8 mouse cellular contexts compared by ENCODE assay signal in the genomic region with DNA sequence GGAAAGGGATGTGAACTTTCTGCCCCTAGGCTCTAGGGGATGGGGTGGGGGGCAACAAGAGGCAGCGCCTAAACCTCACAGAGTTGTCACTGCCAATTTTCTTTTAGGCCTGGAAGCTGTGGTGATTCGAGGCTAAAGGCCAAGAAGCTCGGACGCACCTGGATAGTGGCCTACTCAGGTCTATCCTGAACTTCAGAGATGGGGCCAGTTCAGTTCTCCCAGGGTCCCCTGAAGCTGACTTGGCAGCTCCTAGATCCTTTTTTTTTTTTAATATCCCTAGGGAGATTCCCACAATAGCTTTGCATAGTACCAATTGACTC. TPM values are rescaled to one million over a fixed set of nuclear protein-coding genes. Genes with fewer than 3 reads are reported as not detected.
DNase-seq lines count a peak whose midpoint lies in the region; ATAC-seq and TF ChIP-seq lines count a peak whose summit lies in the region.

No protein-coding gene starts in this region.

- 17% methylated on average over 4 of the region's 4 CpGs for WGBS in neural tube, embryonic 11.5 days
- WGBS in limb, embryonic 14.5 days, result 16% methylated on average over 4 of the region's 4 CpGs
- 43% methylated on average over 4 of the region's 4 CpGs for WGBS in stomach, embryonic 14.5 days

- no peak for ATAC-seq in neural tube, embryonic 11.5 days (ENCODE audit: insufficient read depth, low FRiP score, low TSS enrichment)
- ATAC-seq in limb, embryonic 14.5 days (ENCODE audit: low FRiP score, low read depth), result no peak
- ATAC-seq in stomach, embryonic 14.5 days (ENCODE audit: insufficient number of reproducible peaks, insufficient read depth, low FRiP score, low read depth), result no peak

- no peak for TF ChIP-seq CTCF in gastrocnemius, adult 2 months (IDR thresholded peaks at IDR 0.05)

- H3K9me3 ChIP-seq in neural tube, embryonic 11.5 days (ENCODE audit: control insufficient read depth, low read length), result no peaks in the 10 kb centered on the region
- H3K9me3 ChIP-seq in limb, embryonic 14.5 days (ENCODE audit: control insufficient read depth, low read length), result no peaks in the 10 kb centered on the region
- H3K9me3 ChIP-seq in stomach, embryonic 14.5 days (ENCODE audit: control insufficient read depth, low read depth, low read length), result no peaks in the 10 kb centered on the region

- H3K36me3 ChIP-seq in neural tube, embryonic 11.5 days (ENCODE audit: control insufficient read depth, insufficient read depth, low read length), result no peaks in the 10 kb centered on the region
- H3K36me3 ChIP-seq in limb, embryonic 14.5 days (ENCODE audit: control insufficient read depth, insufficient read depth, low read length), result no peaks in the 10 kb centered on the region
- no peaks in the 10 kb centered on the region for H3K36me3 ChIP-seq in stomach, embryonic 14.5 days (ENCODE audit: control insufficient read depth, insufficient read depth, low read length)

- H3K27ac ChIP-seq in gastrocnemius, adult 2 months, result peak overlapping the region; percentile 81
- H3K27ac ChIP-seq in neural tube, embryonic 11.5 days (ENCODE audit: low read depth, low read length), result peak overlapping the region; percentile 91
- no peak overlapping the region for H3K27ac ChIP-seq in limb, embryonic 14.5 days (replicated peaks; ENCODE audit: low read depth, low read length)
- peak overlapping the region; percentile 77; the same call in 1 of the 2 replicates for H3K27ac ChIP-seq in stomach, embryonic 14.5 days (ENCODE audit: low read length)

- H3K27me3 ChIP-seq in neural tube, embryonic 11.5 days (ENCODE audit: control insufficient read depth, insufficient read depth, low read length), result peaks cover 57% of the 10 kb centered on the region
- peaks cover 92% of the 10 kb centered on the region for H3K27me3 ChIP-seq in limb, embryonic 14.5 days (ENCODE audit: control insufficient read depth, insufficient read depth, low read length)
- peaks cover 23% of the 10 kb centered on the region for H3K27me3 ChIP-seq in stomach, embryonic 14.5 days (ENCODE audit: control insufficient read depth, insufficient read depth, low read length)

- intact Hi-C loops in gastrocnemius, adult 2 months (cut with DNase I), result no loop called here

- H3K4me1 ChIP-seq in neural tube, embryonic 11.5 days (ENCODE audit: control insufficient read depth, insufficient read depth, low read length), result peaks cover 21% of the 10 kb centered on the region
- peaks cover 10% of the 10 kb centered on the region for H3K4me1 ChIP-seq in limb, embryonic 14.5 days (ENCODE audit: control insufficient read depth, insufficient read depth, low read length)
- peaks cover 18% of the 10 kb centered on the region for H3K4me1 ChIP-seq in stomach, embryonic 14.5 days (ENCODE audit: control insufficient read depth, insufficient read depth, low read length)

- H3K9ac ChIP-seq in neural tube, embryonic 11.5 days (ENCODE audit: low read length), result peak overlapping the region; percentile 88
- peak overlapping the region; percentile 64 for H3K9ac ChIP-seq in limb, embryonic 14.5 days (ENCODE audit: low read depth, low read length, severe bottlenecking)
- H3K9ac ChIP-seq in stomach, embryonic 14.5 days (replicated peaks; ENCODE audit: low read depth, low read length), result peak overlapping the region; percentile 63

- H3K4me2 ChIP-seq in neural tube, embryonic 11.5 days (ENCODE audit: low read depth), result peak overlapping the region; percentile 96
- peak overlapping the region; percentile 95 for H3K4me2 ChIP-seq in limb, embryonic 14.5 days (replicated peaks; ENCODE audit: low read depth, low read length, severe bottlenecking)
- H3K4me2 ChIP-seq in stomach, embryonic 14.5 days (replicated peaks; ENCODE audit: low read depth, low read length), result peak overlapping the region; percentile 94

- H3K4me3 ChIP-seq in gastrocnemius, adult 2 months, result peak overlapping the region; percentile 79
- H3K4me3 ChIP-seq in neural tube, embryonic 11.5 days (ENCODE audit: low read depth, low read length), result peak overlapping the region; percentile 67
- peak overlapping the region; percentile 64 for H3K4me3 ChIP-seq in limb, embryonic 14.5 days (replicated peaks; ENCODE audit: low read length)
- H3K4me3 ChIP-seq in stomach, embryonic 14.5 days (ENCODE audit: low read depth, low read length), result peak overlapping the region; percentile 70

- TF ChIP-seq POLR2A in limb, embryonic 14.5 days (IDR thresholded peaks at IDR 0.05; ENCODE audit: borderline replicate concordance, extremely low read depth, insufficient read depth, insufficient read length), result no peak

- DNase-seq in gastrocnemius, adult 2 months, result no peak
- no peak for DNase-seq in gastrocnemius, postnatal 4 days (ENCODE audit: low spot score in 2 of 2)
- DNase-seq in neural tube, embryonic 11.5 days (ENCODE audit: low spot score), result no peak
- no peak for DNase-seq in neural tube, embryonic 10.5 days (ENCODE audit: extremely low spot score, low spot score)
- no peak for DNase-seq in limb, embryonic 14.5 days (ENCODE audit: low spot score)
- DNase-seq in urinary bladder, postnatal 4 days (ENCODE audit: low spot score in 2 of 2), result no peak
- no peak for DNase-seq in spleen, postnatal 14 days (ENCODE audit: low spot score in 2 of 2)

RNA-seq across cellular contexts. Expression of a gene that starts 13.2 kb away (rescaled TPM):
- 1 to 10 TPM; 4.7 to 8.0 TPM for total RNA-seq in gastrocnemius, adult 2 months (2021)
- 10 to 100 TPM; 28.6 to 29.0 TPM for total RNA-seq in gastrocnemius, postnatal 4 days (2021)
- polyA plus RNA-seq in neural tube, embryonic 11.5 days (2014; fragmentation: Nextera tagmentation; extraction: Ambion mirVana), result 10.0 and 11.5 TPM in 2 replicates
- 18.5 and 22.0 TPM in 2 replicates for polyA plus RNA-seq in limb, embryonic 14.5 days (2012; rRNA removed)
- 3.5 and 4.7 TPM in 2 replicates for polyA plus RNA-seq in limb, embryonic 14.5 days (2014; fragmentation: Nextera tagmentation; extraction: Ambion mirVana)
- 8.7 and 10.9 TPM in 2 replicates for polyA plus RNA-seq in stomach, embryonic 14.5 days (2014; fragmentation: Nextera tagmentation; extraction: Ambion mirVana)

RNA-seq across cellular contexts. Expression of a gene that starts 44.5 kb away (rescaled TPM):
- total RNA-seq in gastrocnemius, adult 2 months (2021), result under 1 TPM; 0.43 to 0.56 TPM
- total RNA-seq in gastrocnemius, postnatal 4 days (2021), result under 1 TPM; 0.78 to 0.80 TPM
- polyA plus RNA-seq in neural tube, embryonic 11.5 days (2014; fragmentation: Nextera tagmentation; extraction: Ambion mirVana), result 1.2 and 2.1 TPM in 2 replicates
- 1.2 and 1.5 TPM in 2 replicates for polyA plus RNA-seq in limb, embryonic 14.5 days (2012; rRNA removed)
- 0.52 and 0.95 TPM in 2 replicates for polyA plus RNA-seq in limb, embryonic 14.5 days (2014; fragmentation: Nextera tagmentation; extraction: Ambion mirVana)
- 1.1 and 1.3 TPM in 2 replicates for polyA plus RNA-seq in stomach, embryonic 14.5 days (2014; fragmentation: Nextera tagmentation; extraction: Ambion mirVana)
